Mouse (Mus musculus) heart, adult 2 months (tissue): ENCODE data around the gene Zcchc12. TPM values are rescaled to one million over a fixed set of nuclear protein-coding genes. Genes with fewer than 3 reads are reported as not detected.
A peak's percentile ranks its signal among the peaks of the same experiment; 100 is the strongest.

Source experiments
- DNase-seq, 2 experiments: peaks; one replicate each; pipeline ENCODE4 v3.0.0; 2021
- H3K27ac ChIP-seq: fragments of 200-600 bp; 2 replicates; pipeline ENCODE4 v1.8.1; 2022
- H3K27me3 ChIP-seq: fragments of 200-500 bp; 2 replicates; pipeline ENCODE4 v1.6.1; 2012; ENCODE audit warnings: mild to moderate bottlenecking, low read length, inconsistent platforms, mixed read lengths; ENCODE audit not compliant: control insufficient read depth, insufficient read depth
- H3K36me3 ChIP-seq: fragments of 200-500 bp; 2 replicates; pipeline ENCODE4 v1.6.1; 2012; ENCODE audit warnings: low read length, inconsistent platforms; ENCODE audit not compliant: control insufficient read depth, insufficient read depth
- H3K4me1 ChIP-seq: fragments of 200-500 bp; 2 replicates; pipeline ENCODE4 v1.6.1; 2011; ENCODE audit warnings: low read length; ENCODE audit not compliant: control insufficient read depth, insufficient read depth
- H3K4me3 ChIP-seq: fragments of 200-600 bp; 2 replicates; pipeline ENCODE4 v1.8.1; 2022
- H3K79me2 ChIP-seq: fragments of 200-500 bp; replicated peaks from 2 replicates; pipeline ENCODE4 v1.6.1; 2012; ENCODE audit warnings: mild to moderate bottlenecking, inconsistent platforms, low read length, moderate library complexity, mixed read lengths; ENCODE audit not compliant: control insufficient read depth, insufficient read depth
- H3K9ac ChIP-seq: fragments of 200-500 bp; 2 replicates; pipeline ENCODE4 v1.6.1; 2012; ENCODE audit warnings: low read depth, mild to moderate bottlenecking, control low read depth, inconsistent platforms, low read length, mixed read lengths
- CTCF ChIP-seq: fragments of 200-600 bp; IDR thresholded peaks from 2 replicates; pipeline ENCODE4 v1.8.1; 2022; ENCODE audit warnings: antibody characterized with exemption, mild to moderate bottlenecking, moderate library complexity
- EP300 ChIP-seq: fragments of 200-500 bp; IDR thresholded peaks from 2 replicates; pipeline ENCODE4 v1.6.1; 2011; ENCODE audit warnings: low read depth, low read length, control low read depth; ENCODE audit not compliant: insufficient read depth
- POLR2A ChIP-seq: fragments of 200-500 bp; IDR thresholded peaks from 2 replicates; pipeline ENCODE4 v1.6.1; 2011; ENCODE audit warnings: mild to moderate bottlenecking, low read depth, low read length, control low read depth; ENCODE audit not compliant: insufficient read depth
- WGBS: fragments of 180-500 bp; shearing (Covaris S2); methylation state at CpG from one replicate; pipeline ENCODE4 v1.1.7; 2018; 5-methylcytosine and 5-hydroxymethylcytosine counted together
- intact Hi-C: fragments of 180-260 bp; cut with DNase I; formaldehyde crosslinking; loops from one replicate; pipeline ENCODE4 v1.15.1; 2025
- polyA plus RNA-seq: library from polyadenylated mRNA; depleted of rRNA; stranded (reverse); fragments of >200 nt; gene quantifications from 2 replicates; pipeline ENCODE4 v1.2.3, GENCODE M21; 2012; rRNA removed
- total RNA-seq, 2 experiments: library from RNA; stranded (reverse); gene quantifications; 2 replicates each; pipeline ENCODE4 v1.2.3; 2021

The Zcchc12 gene
- total and polyA plus RNA-seq, 3 experiments, result 0.13 to 0.16 TPM; not detected in 1

DNA sequence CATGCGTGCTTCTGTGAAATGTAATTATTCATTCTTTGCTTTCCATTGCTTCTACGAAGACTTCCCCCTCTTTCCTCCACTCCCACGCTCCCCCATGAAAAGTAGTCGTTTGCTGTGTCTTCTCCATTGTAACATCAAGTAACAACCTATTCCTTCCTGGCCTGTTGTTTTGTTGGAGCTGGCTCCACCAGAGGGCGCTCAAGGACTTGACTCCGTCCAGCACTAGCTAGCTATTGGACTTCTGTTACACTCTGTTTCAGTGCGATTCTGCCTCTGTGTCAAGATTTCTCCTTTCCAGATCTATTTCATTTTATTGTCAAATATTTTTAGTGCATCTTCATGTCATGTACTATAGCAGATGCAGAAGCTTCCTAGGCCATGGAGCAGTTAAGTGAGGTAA is 30.1 kb downstream of the Zcchc12 start:
- H3K27ac ChIP-seq, result no peak overlapping the region
- H3K9ac ChIP-seq, result no peak overlapping the region
- no peaks in the 10 kb centered on the region for H3K36me3 ChIP-seq
- H3K27me3 ChIP-seq, result no peaks in the 10 kb centered on the region
- no peaks in the 10 kb centered on the region for H3K79me2 ChIP-seq
- 15% methylated on average over 7 of the region's 7 CpGs for WGBS
- peak; percentile 60 to 81 for DNase-seq
- no peak for TF ChIP-seq EP300
- TF ChIP-seq CTCF, result peak; percentile 90
- TF ChIP-seq POLR2A, result no peak
- intact Hi-C loops, result loop anchor here (2.0 to 5.0 kb wide), 2 partner anchors 127 to 167 kb away; no protein-coding TSS in a partner anchor
- H3K4me3 ChIP-seq, result no peak overlapping the region
- no peaks in the 10 kb centered on the region; the same call in 1 of the 2 replicates for H3K4me1 ChIP-seq

- intact Hi-C loops, result loop anchor here (5.0 kb wide), 1 partner anchor 126 kb away; no protein-coding TSS in a partner anchor
- TF ChIP-seq CTCF (peak; percentile 80), EP300 (no peak)
- peak; percentile 8 to 51 for DNase-seq
- Histone ChIP-seq H3K79me2 (no peaks in the 10 kb centered on the region), H3K27ac (no peak overlapping the region), H3K4me3 (no peak overlapping the region), H3K9ac (no peak overlapping the region), H3K4me1 (no peaks in the 10 kb centered on the region; the same call in 1 of the 2 replicates), H3K27me3 (no peaks in the 10 kb centered on the region), H3K36me3 (no peaks in the 10 kb centered on the region)
- WGBS, result 52% methylated on average over 2 of the region's 2 CpGs
Measured at GRCm38 (mm10) chrX:36226577-36226976, 30.9 kb downstream of the Zcchc12 start.

DNA sequence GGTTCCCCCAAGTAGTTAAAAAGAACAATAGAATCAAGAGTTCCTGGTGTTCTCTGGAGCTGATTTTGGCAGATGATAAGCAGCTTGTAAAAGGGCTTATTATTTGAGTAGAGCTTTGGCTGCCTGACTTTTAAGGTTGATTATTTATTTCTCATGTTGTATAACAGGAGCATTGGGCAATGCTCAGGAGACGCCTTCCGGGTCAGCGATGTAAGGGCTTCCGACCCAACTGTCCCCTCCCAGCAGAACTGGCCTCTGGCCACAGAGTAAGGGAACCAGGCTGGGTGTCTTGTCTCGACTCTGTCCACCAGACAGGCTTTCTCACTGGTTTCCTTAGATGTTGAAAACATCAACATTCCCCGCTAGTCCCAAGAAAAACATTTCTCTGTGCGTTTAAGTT is 33.2 kb downstream of the Zcchc12 start:
- intact Hi-C loops, result loop anchor here (5.0 kb wide), 1 partner anchor 123 kb away; no protein-coding TSS in a partner anchor
- H3K79me2 ChIP-seq, result no peaks in the 10 kb centered on the region

GRCm38 (mm10) chrX:36229273-36229672 is 33.6 kb downstream of the Zcchc12 start:
- no peak overlapping the region for H3K9ac ChIP-seq
- no peak for DNase-seq
- H3K27me3 ChIP-seq, result no peaks in the 10 kb centered on the region
- intact Hi-C loops, result loop anchor here (5.0 kb wide), 1 partner anchor 123 kb away; no protein-coding TSS in a partner anchor
- H3K4me1 ChIP-seq, result no peaks in the 10 kb centered on the region; the same call in 1 of the 2 replicates
- TF ChIP-seq CTCF, result no peak
- TF ChIP-seq EP300, result no peak
- no peak for TF ChIP-seq POLR2A
- no peaks in the 10 kb centered on the region for H3K36me3 ChIP-seq
- H3K4me3 ChIP-seq, result no peak overlapping the region
- 47% methylated on average over 2 of the region's 2 CpGs for WGBS
- H3K27ac ChIP-seq, result peak overlapping the region; percentile 33; the same call in 1 of the 2 replicates
- H3K79me2 ChIP-seq, result no peaks in the 10 kb centered on the region

More for the DNA sequence above, 33.2 kb downstream of the Zcchc12 start:
- H3K4me3 ChIP-seq, result no peak overlapping the region
- H3K36me3 ChIP-seq, result no peaks in the 10 kb centered on the region
- TF ChIP-seq POLR2A, result no peak
- TF ChIP-seq CTCF, result no peak
- no peak for TF ChIP-seq EP300
- 51% methylated on average over 7 of the region's 7 CpGs for WGBS
- peak overlapping the region; percentile 33; the same call in 1 of the 2 replicates for H3K27ac ChIP-seq
- H3K9ac ChIP-seq, result no peak overlapping the region
- peak; percentile 10 to 20 for DNase-seq
- H3K27me3 ChIP-seq, result no peaks in the 10 kb centered on the region
- no peaks in the 10 kb centered on the region; the same call in 1 of the 2 replicates for H3K4me1 ChIP-seq

- H3K36me3 ChIP-seq, result no peaks in the 10 kb centered on the region
- no peak overlapping the region for H3K4me3 ChIP-seq
- no peak for DNase-seq
- no peaks in the 10 kb centered on the region for H3K27me3 ChIP-seq
- intact Hi-C loops, result no loop called here
- H3K79me2 ChIP-seq, result no peaks in the 10 kb centered on the region
- 80% methylated on average over 6 of the region's 6 CpGs for WGBS
- no peak overlapping the region for H3K9ac ChIP-seq
- TF ChIP-seq CTCF (no peak), POLR2A (no peak), EP300 (no peak)
- no peaks in the 10 kb centered on the region for H3K4me1 ChIP-seq
- no peak overlapping the region for H3K27ac ChIP-seq
Measured at GRCm38 (mm10) chrX:36235652-36236051, 39.9 kb downstream of the Zcchc12 start.

Other genes with a start within 250 kb of the Zcchc12 start
- 10 to 100 TPM; 25.2 to 30.9 TPM for gene Il13ra1, start 83.8 kb upstream of the Zcchc12 start, total RNA-seq
- 10.6 and 18.2 TPM in 2 replicates for gene Il13ra1, start 83.8 kb upstream of the Zcchc12 start, polyA plus RNA-seq
- gene Lonrf3, start 132.4 kb downstream of the Zcchc12 start, total RNA-seq, result 1 to 10 TPM in 1 of 2 experiments, under 1 TPM in 1; 0.77 to 1.0 TPM
- 0.20 and 0.35 TPM in 2 replicates for gene Lonrf3, start 132.4 kb downstream of the Zcchc12 start, polyA plus RNA-seq
- not detected for gene Gm6268, start 205.4 kb downstream of the Zcchc12 start, total RNA-seq
- gene Gm6268, start 205.4 kb downstream of the Zcchc12 start, polyA plus RNA-seq, result not detected in 2 replicates